Mouse (Mus musculus) ZHBTc4 (cell line): ENCODE data around the gene Pls1.

Experiments used
- DNase-seq: peaks from one replicate; pipeline ENCODE4 v3.0.0-alpha.2; 2011; ENCODE audit warnings: low read depth, low spot score

Pls1 gene

DNA sequence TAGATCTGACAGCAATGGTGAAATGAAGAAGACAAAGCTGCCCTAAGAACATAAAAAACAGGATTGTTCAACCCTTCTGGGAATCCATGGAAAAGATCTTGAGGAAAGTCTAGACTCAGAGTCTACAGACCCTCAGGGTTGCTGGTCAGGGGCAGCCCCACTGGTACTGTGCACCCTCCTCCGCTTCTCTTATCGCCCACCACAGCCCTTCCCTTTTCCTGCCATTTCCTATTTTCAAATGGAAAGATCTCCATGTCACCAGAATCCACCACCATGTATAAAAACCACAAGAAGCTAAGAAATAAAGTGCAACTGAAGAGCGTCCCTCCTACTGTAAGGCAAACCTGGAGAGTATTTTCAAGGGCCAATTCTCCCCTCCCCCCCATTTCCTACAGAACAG lies 41.3 kb downstream of the Pls1 start:
- DNase-seq, result no peak

DNA sequence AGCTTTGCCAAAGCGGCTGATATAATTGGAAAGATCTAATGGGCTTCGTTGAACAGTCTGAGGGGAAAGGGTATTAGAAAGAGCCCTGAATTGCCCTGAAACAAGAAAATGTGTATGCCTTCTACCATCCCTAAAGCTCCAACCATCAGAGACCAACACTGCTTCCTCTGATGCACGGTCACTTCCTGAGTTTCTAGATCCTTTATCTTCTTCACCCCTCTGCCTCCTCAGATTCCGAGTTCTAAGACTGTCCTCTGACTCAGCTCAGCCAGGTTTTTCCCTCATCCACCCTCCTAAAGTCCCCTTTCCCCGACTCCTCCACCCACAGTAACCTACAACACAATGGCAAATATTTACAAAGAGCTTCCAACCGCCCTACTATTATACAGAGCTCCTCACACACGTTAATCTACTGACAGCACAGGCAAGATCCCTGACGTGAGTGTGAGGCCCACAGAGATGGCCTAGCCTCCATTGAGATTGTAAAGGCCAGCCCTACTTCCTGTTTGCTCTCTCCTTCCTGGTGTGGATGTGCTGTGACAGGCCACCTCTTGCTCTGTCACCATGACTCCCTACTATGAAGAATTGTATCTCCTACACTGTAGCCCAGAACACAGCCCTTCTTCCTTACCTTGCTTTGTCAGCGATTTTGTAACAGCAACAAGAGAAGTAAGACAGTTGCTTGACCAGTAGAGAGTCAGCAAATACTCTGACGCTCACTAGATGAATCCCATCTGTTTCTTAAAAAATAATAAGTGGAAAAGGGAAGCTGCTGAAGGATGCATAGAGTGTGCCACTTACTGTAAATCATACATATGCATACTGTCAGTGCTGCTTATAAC lies 43.3 kb downstream of the Pls1 start:
- DNase-seq, result no peak

DNA sequence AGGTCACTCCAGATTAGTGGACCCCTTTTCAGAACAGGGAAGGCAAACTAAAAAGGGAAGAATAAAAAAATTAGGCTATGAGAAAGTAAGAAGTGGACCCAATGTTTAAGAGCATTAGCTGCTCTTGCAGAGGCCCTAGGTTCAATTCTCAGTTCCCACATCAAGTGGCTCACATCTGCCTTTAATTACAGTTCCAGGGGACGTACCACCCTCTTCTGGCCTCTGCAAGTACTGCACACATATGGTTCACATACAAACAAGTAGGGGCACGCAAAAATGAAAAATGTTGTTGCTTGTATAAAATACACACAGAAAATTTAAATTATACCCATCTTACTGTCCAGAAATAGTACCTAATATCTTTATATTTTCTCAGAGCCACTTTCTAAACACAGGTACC lies 48.8 kb downstream of the Pls1 start:
- DNase-seq, result peak; percentile 62

DNA sequence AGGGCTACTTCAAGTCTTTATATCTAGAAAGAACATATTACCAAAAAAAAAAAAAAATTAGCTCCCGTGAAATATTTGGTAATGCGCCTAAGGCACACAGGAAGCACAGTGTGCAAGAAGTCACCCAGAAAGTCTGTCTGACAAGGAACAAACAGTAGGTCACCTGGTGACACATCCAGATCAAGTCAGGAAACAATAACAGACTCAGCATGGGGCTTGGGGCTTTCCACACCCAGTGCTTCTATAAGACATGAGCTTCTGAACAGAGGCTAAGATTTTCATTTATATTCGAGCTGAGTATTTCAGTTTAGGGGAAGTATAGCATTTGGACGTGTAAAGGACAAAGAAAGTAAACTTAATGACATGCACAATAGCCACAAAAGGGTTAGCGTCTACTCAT lies 49.3 kb downstream of the Pls1 start:
- peak; percentile 10 for DNase-seq

DNA sequence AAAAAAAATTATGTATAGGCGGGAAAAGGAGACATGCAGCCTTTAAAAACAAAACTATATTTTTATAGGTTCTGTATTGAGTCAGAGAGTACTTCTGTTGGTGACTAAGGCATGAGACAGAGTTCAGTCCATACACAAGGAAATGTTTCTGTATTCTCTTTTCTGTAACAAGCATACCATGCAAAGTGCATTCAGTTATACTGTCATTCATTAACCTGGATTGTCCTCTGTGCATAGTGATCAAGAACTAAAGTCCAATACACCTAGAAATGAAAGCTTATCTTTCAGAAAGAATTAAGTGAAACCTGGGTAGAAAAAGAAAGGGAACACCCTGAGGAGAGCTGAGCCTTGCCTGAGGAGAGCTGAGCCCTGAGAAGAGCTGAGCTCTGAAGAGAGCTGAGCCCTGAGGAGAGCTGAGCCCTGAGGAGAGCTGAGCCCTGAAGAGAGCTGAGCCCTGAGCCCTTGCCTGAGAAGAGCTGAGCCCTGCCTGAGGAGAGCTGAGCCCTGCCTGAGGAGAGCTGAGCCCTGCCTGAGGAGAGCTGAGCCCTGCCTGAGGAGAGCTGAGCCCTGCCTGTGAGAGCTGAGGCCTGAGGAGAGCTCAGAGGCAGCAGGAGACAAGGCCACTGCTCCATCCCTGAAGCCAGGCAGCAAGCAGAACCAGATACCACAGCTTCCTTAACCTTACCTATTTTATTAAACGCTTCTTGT lies 49.9 kb downstream of the Pls1 start:
- DNase-seq, result no peak

DNA sequence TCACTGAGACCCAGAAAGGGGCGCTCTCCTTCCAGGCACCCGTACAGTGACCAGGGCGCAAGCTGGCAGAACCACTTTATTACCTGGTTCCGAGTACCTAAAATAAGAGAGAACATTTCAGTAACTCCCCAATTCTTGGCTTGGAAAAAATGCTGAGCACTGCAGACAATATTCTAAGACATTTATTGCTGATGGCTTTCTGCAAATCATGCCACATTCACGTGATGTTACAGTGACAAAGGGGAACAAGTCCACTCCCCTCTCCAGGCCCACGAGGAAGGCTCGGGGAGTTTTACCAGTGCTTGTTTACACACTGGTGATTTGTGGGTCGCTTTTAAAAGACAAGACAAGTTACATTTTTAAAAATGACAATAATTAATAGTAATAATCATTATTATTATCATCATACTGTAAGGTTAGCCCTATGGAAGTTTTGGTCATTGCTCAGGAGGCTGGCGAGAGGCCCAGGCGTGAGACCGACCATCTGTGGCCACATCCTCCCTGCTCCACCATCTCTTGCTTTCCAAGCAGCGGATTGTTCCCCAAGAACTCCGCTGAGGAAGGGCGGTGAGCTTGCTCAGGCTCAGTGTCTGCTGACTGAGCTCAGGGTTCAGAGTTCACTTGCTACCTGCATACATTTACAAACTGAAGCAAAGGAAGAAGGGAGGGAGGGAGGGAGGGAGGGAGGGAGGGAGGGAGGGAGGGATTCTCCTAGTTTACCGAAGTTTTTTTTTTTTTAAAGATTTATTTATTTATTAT lies 50.9 kb downstream of the Pls1 start:
- DNase-seq, result no peak

DNA sequence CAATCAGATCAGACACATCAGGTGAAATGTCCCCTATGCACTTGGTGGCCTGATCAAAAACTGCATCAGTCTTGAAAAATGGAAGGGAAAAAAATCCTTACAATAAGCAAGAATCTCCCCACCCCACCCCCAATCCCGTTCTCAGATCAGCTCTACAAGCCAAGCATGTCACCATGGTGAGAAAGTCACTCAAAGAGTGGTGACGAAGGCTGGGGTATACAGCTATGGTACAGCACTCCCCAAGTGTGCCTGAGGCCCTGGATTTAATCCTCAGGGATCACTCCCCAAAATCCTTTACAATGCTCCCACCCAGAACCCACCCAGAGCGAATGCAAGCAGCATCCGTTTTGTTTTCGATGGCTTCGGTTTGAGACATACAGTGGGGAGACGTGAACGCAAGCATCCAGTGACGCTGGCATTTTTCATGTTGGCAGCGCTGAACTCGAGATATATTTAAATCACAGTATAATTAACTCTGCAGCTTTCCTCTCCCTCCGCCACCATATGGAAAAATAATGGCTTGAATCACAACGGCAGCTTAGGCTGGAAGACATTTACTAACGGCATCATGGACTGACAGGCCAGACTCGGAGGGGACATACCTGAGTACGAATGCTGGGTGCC lies 60.1 kb downstream of the Pls1 start:
- DNase-seq, result no peak

DNA sequence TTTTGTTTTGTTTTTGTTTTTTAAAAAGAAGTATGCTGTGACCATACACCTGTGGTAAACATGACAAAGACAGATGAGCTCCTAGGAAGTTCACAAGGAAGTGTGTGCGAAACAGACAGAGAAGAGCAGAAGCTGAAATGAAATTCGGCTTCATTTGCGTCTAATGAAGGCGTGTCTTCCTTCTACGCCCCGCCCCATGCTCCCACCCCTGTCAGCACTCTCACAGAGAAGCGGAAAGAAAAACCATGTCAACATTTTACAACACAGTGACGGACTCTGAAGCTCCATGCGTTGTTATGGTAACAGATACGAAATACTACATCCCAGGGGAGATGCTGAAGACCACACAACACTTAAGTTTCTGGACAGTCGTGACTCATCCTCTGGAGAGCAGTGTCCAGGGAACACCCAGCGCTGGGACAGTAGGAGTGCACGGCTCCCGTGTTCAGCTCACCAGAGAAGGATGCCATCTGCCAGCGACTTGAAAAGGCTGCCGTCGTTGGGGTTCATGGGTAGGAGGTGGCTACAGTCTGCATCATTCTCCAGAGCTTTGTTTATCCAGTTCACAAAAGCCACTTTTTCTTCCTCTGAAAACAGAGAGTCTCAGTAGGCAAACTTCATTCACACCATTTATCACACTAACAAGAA lies 61.3 kb downstream of the Pls1 start:
- DNase-seq, result no peak

DNA sequence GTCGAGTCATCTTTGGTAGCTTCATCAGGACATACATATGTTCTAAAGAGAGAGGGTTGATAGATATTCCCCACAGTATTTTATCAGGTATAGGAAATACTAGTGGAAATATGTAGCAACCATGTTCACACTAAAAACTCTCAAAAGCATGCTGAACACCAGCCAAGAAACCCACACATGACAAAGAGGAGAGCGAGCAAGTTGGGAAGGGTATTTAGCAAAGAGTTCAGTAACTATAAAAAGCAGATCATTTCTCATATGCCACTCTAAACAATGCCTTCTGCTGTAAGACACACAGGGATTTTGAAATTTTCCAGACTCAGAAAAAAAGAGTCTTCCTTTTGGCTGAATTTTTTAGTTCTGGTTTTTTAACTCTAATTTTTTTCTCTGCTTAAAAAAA lies 73.4 kb downstream of the Pls1 start:
- DNase-seq, result no peak

DNA sequence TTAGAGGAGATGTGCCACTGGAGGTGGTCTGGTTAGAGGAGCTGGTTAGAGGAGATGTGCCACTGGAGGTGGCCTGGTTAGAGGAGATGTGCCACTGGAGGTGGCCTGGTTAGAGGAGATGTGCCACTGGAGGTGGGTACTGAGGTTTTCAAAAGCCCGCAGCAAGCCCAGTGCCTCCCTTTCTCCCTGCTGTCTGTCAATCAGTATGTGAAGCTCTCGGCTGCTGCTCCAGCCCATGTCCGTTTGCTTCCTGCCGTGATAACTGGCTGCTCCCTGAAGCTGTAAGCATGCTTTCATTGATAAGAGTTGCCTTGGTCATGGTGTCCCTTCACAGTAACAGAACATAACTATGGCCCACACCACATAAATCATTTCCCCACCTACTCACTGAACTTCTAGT lies 81.9 kb downstream of the Pls1 start:
- no peak for DNase-seq

DNA sequence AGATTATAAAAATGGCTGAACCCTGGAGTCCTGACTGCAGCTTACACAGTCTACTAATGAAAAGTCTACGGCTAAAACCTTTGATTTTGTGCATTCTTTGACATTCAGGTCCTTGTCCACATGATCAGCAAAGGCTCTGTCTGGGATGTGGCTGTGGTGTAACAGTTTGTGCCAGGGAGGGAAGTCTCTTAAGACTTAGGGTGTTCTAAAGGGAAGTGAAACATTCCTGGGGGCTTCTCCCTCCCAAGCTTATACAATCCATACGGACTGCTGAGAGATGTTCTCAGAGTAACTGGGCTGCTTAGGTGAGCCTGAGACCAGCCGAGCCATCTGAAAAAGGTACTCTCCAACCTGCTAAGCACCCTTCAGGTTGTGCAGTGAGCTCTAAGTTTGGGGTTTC lies 82.9 kb downstream of the Pls1 start:
- DNase-seq, result no peak

DNA sequence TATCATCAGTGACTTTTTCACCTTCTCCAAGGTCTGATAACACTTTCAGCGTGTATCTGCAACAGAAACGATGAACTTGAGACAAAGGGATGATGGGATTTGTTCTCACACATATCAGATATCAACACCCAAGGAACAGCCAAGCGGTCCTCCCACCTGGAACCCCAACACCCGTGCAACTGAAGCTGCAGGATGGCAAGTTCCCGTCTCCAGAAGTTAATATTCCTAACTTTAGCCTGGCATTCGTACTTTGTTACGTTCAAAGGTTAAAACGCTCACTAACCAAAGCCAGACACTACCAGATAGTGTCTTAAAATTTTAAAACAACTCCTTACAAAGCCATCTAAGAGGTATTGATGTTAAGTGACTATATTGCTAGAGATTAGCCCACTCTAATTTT lies 83.7 kb downstream of the Pls1 start:
- no peak for DNase-seq

DNA sequence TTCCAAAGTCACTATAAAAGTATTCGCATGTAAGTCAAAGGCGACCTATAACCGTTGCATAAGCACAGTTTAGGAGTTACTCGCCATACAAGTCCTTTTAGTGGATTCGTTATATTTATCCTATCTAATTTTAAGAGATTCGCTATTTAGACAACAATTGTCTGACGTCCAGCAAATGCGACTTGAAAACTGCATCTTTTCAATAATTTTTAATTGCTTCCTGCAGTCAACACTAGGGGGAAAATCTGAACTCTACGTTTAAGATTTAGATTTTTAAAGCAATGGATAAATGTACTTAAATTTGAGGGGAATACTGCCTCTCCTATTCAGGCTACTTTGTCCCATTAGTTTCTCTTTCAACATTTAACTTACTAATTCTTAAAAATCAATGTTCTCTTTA lies 94.4 kb downstream of the Pls1 start:
- DNase-seq, result no peak

DNA sequence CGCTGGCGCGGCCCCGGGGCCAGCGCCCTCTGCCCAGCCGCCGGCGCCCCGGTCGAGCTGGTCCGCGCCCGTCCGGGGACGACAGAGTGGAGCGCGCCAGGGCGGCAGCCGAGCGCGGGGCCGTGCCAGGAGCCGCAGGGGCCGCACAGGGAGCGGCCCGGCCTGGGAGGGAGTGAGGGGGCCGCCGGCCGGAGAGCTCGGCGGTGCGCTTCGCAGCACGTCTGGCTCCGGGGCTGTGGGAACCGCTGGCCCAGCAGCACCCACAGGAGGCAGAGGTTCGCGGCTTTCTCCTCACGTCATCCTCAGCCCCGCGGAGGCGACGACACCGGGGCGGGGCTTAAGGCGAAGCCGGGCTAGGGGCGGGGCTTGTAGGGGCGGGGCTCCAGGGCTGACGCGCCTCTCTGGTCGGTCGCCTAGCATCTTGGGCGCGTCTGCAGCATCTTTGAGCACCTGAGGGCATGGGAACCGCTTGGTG lies 95.0 kb downstream of the Pls1 start, which contains the start of gene Trpc1:
TSS of gene Trpc1 (minus strand) at position 339 of the 475 bp plus-strand sequence.
- DNase-seq, result peak; percentile 94

DNA sequence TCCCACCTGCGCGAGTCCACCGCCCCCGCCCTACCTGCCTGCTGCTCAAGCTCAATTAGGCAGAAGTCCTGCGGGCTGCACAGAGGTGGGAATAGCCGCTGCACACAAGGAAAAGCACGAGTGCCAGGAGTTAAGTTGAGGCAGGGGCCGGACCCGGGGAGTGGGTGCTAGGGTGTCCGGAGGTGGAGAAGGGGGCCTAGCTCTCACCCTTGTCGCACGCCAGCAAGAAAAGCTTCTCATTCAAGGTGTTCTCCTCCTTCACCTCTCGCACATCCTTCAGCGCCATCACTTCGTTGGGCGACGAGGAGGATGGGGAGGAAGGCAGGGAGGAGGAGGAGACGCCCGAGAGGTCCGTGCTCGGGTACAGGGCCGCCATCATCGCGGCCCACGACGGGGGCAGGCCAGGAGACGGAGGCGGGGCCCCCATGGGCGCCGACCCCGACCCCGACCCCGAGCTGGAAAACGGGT lies 95.6 kb downstream of the Pls1 start:
- peak; percentile 42 for DNase-seq

DNA sequence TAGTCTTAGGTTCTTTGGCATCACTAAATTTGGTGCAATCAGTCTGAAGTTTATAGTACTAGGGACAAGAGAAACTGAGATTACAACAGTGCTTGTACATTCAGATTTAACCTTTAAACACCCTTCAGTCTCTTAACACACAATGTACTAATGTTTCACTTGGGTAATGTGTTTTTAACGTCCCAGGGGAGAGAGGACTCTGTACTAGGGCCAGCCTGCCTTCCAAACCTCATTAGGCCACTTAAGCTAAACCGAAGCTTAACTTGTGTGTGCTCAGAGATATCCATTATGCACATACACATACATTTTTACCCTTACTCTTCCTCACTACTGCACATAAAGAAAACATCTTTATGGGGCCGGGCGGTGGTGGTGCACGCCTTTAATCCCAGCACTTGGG lies 97.8 kb downstream of the Pls1 start:
- DNase-seq, result no peak

DNA sequence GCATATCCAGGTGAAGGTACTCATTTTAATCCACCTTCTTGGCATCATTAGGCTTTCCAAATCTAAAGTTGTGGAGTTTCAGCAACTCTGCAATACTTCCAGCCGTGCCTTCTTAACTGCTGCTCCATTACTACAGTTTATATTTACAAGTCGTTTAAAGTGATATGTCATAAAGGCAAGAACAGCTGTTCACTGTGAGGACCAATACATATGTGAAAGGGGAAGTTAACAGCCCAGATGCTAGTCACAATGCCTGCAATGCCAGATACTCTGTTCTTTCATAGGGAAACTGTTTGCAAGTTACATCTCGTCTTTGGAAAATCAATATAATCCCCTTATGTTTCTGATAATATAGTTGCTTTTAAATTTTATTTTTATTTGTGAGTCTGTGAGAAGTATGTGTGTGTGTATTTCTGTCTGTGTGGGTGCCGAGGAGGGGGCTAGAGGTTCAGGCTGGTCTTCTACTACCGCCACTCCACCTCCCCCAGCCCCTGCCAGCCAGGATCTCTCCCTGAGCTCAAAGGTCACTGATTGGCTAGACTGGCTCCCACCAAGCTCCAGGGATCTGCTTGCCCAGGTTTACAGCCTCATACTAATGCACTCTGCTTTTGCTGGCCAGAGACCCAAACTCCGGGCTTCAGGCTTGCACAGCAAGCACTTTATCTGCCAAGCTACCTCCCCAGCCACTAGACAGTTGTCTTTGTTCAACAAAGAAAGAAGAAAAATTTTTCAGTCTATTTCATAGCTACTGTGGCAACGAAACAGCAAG lies 100.1 kb downstream of the Pls1 start:
- no peak for DNase-seq

DNA sequence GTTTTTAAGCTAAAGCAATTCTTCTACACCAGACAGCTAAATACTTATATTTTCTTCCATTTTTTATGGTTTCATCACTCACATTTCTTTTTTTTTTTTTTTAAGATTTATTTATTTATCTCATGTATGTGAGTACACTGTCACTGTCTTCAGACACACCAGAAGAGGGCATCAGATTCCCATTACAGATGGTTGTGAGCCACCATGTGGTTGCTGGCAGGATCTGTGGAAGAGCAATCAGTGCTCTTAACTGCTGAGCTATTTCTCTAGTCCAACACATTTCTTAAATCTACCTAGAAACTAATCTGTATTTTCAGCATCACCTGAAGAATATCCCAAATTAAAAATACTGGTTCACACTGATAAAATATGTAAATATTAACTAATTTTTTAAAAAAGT lies 108.9 kb downstream of the Pls1 start:
- DNase-seq, result no peak

DNA sequence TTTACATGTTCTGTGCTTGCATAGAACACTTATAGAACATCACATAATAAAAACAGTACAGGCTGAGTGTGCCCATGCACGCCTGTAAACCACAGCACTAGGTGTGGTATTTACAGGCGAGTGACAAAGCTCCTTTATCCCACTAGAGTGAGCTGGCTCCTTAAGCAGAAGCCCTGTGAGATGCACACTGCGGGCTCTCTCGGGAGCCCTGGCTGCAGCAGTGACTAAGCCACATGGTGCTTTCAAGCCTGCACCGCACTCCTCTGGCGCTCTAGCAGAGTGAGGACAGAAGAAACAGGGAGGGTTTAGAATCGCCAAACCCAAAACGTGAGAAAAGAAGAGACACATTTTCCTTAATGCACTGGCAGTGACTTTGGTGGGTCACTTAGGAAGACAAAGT lies 132.5 kb downstream of the Pls1 start:
- peak; percentile 17 for DNase-seq

DNA sequence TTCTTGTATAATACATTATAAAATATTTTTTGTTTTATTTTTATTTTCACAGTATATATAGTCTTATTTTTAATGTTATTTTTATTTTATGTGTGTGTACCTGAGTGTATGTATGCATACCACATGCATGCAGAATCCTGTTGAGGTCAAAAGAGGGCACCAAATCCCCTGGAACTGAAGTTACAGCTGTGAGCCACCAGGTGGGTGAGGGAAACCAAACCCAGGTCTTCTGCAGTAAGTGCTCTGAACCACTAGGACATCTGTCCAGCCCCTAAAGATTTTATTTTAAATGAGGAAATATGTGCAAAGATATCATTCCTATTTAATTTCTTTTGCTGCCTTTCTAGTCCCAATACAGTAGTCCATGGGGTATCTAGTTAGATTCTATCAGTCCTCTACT lies 136.2 kb downstream of the Pls1 start:
- DNase-seq, result peak; percentile 70
